In genomic region chr14:118173590-118174203, GRCm38 (mm10) we compare ENCODE assay signal across 17 mouse cellular contexts. TPM values are rescaled to one million over a fixed set of nuclear protein-coding genes. Genes with fewer than 3 reads are reported as not detected.
A peak's percentile ranks its signal among the peaks of the same experiment; 100 is the strongest.
DNase-seq lines count a peak whose midpoint lies in the region; ATAC-seq and TF ChIP-seq lines count a peak whose summit lies in the region.
"Had no signal": no experiment of that assay in that cellular context is flagged by ENCODE, and none has a peak within 500 bp of the region (broad histone marks: within the 10 kb centered on the region; RNA-seq: fewer than 3 reads in every experiment).

No protein-coding gene starts in this region.

- no peak overlapping the region for H3K4me2 ChIP-seq in hindbrain, postnatal 0 days (ENCODE audit: low read depth, low read length)
- no peak overlapping the region for H3K4me2 ChIP-seq in hindbrain, embryonic 14.5 days (replicated peaks)
- H3K4me2 ChIP-seq: heart, embryonic 12.5 days; hindbrain, embryonic 15.5 days; limb, embryonic 13.5 days; midbrain, embryonic 13.5 days; neural tube, embryonic 15.5 days had no signal

- no peaks in the 10 kb centered on the region for H3K9me3 ChIP-seq in hindbrain, postnatal 0 days (ENCODE audit: low read length)
- H3K9me3 ChIP-seq in hindbrain, embryonic 14.5 days (ENCODE audit: control insufficient read depth, low read length): no peaks in the 10 kb centered on the region
- H3K9me3 ChIP-seq: heart, embryonic 12.5 days; hindbrain, embryonic 15.5 days; limb, embryonic 13.5 days; midbrain, embryonic 13.5 days; neural tube, embryonic 15.5 days had no signal

- no peaks in the 10 kb centered on the region for H3K4me1 ChIP-seq in hindbrain, postnatal 0 days (ENCODE audit: insufficient read depth, low read length)
- H3K4me1 ChIP-seq in hindbrain, embryonic 14.5 days (replicated peaks; ENCODE audit: control insufficient read depth, insufficient read depth, low read length): no peaks in the 10 kb centered on the region
- peaks cover 6% of the 10 kb centered on the region; the same call in 1 of the 2 replicates for H3K4me1 ChIP-seq in thymus, adult 2 months (replicated peaks; ENCODE audit: control insufficient read depth, insufficient read depth, low read length)
- H3K4me1 ChIP-seq: hindbrain, embryonic 15.5 days; limb, embryonic 13.5 days; midbrain, embryonic 13.5 days; neural tube, embryonic 15.5 days had no signal

- WGBS in hindbrain, postnatal 0 days: 56% methylated on average over 11 of the region's 11 CpGs
- 50% methylated on average over 11 of the region's 11 CpGs for WGBS in hindbrain, embryonic 14.5 days
- WGBS in thymus, adult 2 months: 41% methylated on average over 11 of the region's 11 CpGs

- peaks cover 8% of the 10 kb centered on the region for H3K36me3 ChIP-seq in hindbrain, postnatal 0 days (ENCODE audit: insufficient read depth, low read length)
- no peaks in the 10 kb centered on the region; the same call in 1 of the 2 replicates for H3K36me3 ChIP-seq in hindbrain, embryonic 14.5 days (replicated peaks; ENCODE audit: control insufficient read depth, insufficient read depth)
- no peaks in the 10 kb centered on the region for H3K36me3 ChIP-seq in thymus, adult 2 months (ENCODE audit: control insufficient read depth, insufficient read depth, low read length)

- no peak for TF ChIP-seq POLR2A in thymus, adult 2 months (IDR thresholded peaks at IDR 0.05; ENCODE audit: control insufficient read depth, extremely low read depth, insufficient read depth, low read length, poor library complexity)

- no peak overlapping the region for H3K4me3 ChIP-seq in hindbrain, postnatal 0 days (ENCODE audit: low read length)
- no peak overlapping the region for H3K4me3 ChIP-seq in hindbrain, embryonic 14.5 days (replicated peaks; ENCODE audit: low read length)
- H3K4me3 ChIP-seq in thymus, adult 2 months (ENCODE audit: control insufficient read depth, insufficient read depth, low read length): no peak overlapping the region
- H3K4me3 ChIP-seq: heart, embryonic 12.5 days; hindbrain, embryonic 15.5 days; limb, embryonic 13.5 days; midbrain, embryonic 13.5 days; neural tube, embryonic 15.5 days had no signal

- no peaks in the 10 kb centered on the region for H3K27me3 ChIP-seq in hindbrain, postnatal 0 days (ENCODE audit: insufficient read depth, low read length)
- H3K27me3 ChIP-seq in hindbrain, embryonic 14.5 days (ENCODE audit: control insufficient read depth, insufficient read depth, low read length): no peaks in the 10 kb centered on the region
- no peaks in the 10 kb centered on the region for H3K27me3 ChIP-seq in thymus, adult 2 months (ENCODE audit: control insufficient read depth, insufficient read depth, low read length)
- H3K27me3 ChIP-seq: heart, embryonic 12.5 days; hindbrain, embryonic 15.5 days; limb, embryonic 13.5 days; midbrain, embryonic 13.5 days; neural tube, embryonic 15.5 days had no signal

- peak; percentile 22; the same call in 1 of the 2 replicates for TF ChIP-seq CTCF in hindbrain, postnatal 0 days (IDR thresholded peaks at IDR 0.05; ENCODE audit: low read depth)
- no peak for TF ChIP-seq CTCF in thymus, adult 2 months (IDR thresholded peaks at IDR 0.05; ENCODE audit: borderline replicate concordance, control insufficient read depth, extremely low read depth, insufficient read depth, low read length, poor library complexity)

- ATAC-seq in hindbrain, postnatal 0 days: no peak
- no peak for ATAC-seq in hindbrain, embryonic 14.5 days (ENCODE audit: low FRiP score)
- ATAC-seq in inflammation-experienced regulatory T-cells, adult 6 months: peak; percentile 76
- ATAC-seq in megakaryocyte, adult 5-6 weeks (ENCODE audit: poor library complexity, severe bottlenecking): no peak
- no peak for ATAC-seq in monocyte, adult 5-6 weeks (replicated peaks; ENCODE audit: insufficient number of reproducible peaks, low FRiP score, low TSS enrichment, poor library complexity, severe bottlenecking)
- ATAC-seq: midbrain, embryonic 13.5 days had no signal

- no peak for DNase-seq in hindbrain, postnatal 0 days (ENCODE audit: low spot score)
- DNase-seq in hindbrain, embryonic 14.5 days (ENCODE audit: low spot score): no peak
- peak; percentile 7 for DNase-seq in thymus, adult 2 months
- DNase-seq in thymus, adult 18-20 months: no peak
- DNase-seq in embryo, embryonic 9.5 days (ENCODE audit: extremely low spot score): no peak
- DNase-seq: cerebellum, adult 11 months; kidney, postnatal 14 days; layer of hippocampus, postnatal 36 days; lung, adult 2 months had no signal

- no peak overlapping the region for H3K9ac ChIP-seq in hindbrain, postnatal 0 days (replicated peaks; ENCODE audit: low read length)
- no peak overlapping the region for H3K9ac ChIP-seq in hindbrain, embryonic 14.5 days
- H3K9ac ChIP-seq: heart, embryonic 12.5 days; hindbrain, embryonic 15.5 days; limb, embryonic 13.5 days; midbrain, embryonic 13.5 days; neural tube, embryonic 15.5 days had no signal

- no peak overlapping the region for H3K27ac ChIP-seq in hindbrain, postnatal 0 days
- no peak overlapping the region for H3K27ac ChIP-seq in hindbrain, embryonic 14.5 days
- H3K27ac ChIP-seq in thymus, adult 2 months (ENCODE audit: control insufficient read depth, insufficient read depth, low read length): no peak overlapping the region
- H3K27ac ChIP-seq: hindbrain, embryonic 15.5 days; limb, embryonic 13.5 days; midbrain, embryonic 13.5 days; neural tube, embryonic 15.5 days had no signal

RNA-seq across cellular contexts. Expression of gene Gpr180, which starts 36.7 kb away (rescaled TPM):
- total RNA-seq in hindbrain, postnatal 0 days (2014; rRNA removed): 53.7 and 68.2 TPM in 2 replicates
- polyA plus RNA-seq in hindbrain, postnatal 0 days (2015; fragmentation: Nextera tagmentation; extraction: Ambion mirVana): 50.1 and 50.4 TPM in 2 replicates
- 47.5 and 51.7 TPM in 2 replicates for polyA plus RNA-seq in hindbrain, embryonic 14.5 days (2014; fragmentation: Nextera tagmentation; extraction: Ambion mirVana)
- 19.2 and 21.9 TPM in 2 replicates for polyA plus RNA-seq in thymus, adult 2 months (2012; rRNA removed)
- 1 to 10 TPM; 3.9 to 9.0 (median 6.0) TPM for polyA plus RNA-seq in inflammation-experienced regulatory T-cells, adult 6 months (2017; shearing (Covaris generic))
- 8.5 and 10.8 TPM in 2 replicates for total RNA-seq in megakaryocyte, adult 5-6 weeks (2015)
- 7.2 and 7.8 TPM in 2 replicates for total RNA-seq in megakaryocyte, adult 5-6 weeks (2017)
- 9.7 to 15.5 TPM (median 11.2 TPM) in 3 replicates for total RNA-seq in monocyte, adult 5-6 weeks (2017)

RNA-seq across cellular contexts. Expression of gene Tgds, which starts 41.1 kb away (rescaled TPM):
- total RNA-seq in hindbrain, postnatal 0 days (2014; rRNA removed): 8.1 and 10.0 TPM in 2 replicates
- 8.8 and 10.3 TPM in 2 replicates for polyA plus RNA-seq in hindbrain, postnatal 0 days (2015; fragmentation: Nextera tagmentation; extraction: Ambion mirVana)
- polyA plus RNA-seq in hindbrain, embryonic 14.5 days (2014; fragmentation: Nextera tagmentation; extraction: Ambion mirVana): 15.8 and 18.5 TPM in 2 replicates
- 13.2 and 13.7 TPM in 2 replicates for polyA plus RNA-seq in thymus, adult 2 months (2012; rRNA removed)
- 10 to 100 TPM; 32.9 to 43.8 (median 38.4) TPM for polyA plus RNA-seq in inflammation-experienced regulatory T-cells, adult 6 months (2017; shearing (Covaris generic))
- total RNA-seq in megakaryocyte, adult 5-6 weeks (2015): 16.7 and 24.5 TPM in 2 replicates
- total RNA-seq in megakaryocyte, adult 5-6 weeks (2017): 20.3 and 20.5 TPM in 2 replicates
- total RNA-seq in monocyte, adult 5-6 weeks (2017): 9.3 to 26.2 TPM (median 25.2 TPM) in 3 replicates
